Mouse (Mus musculus) thymus, adult 2 months (tissue): ENCODE measurements around the gene Zbtb9.

Source experiments
- CTCF ChIP-seq: fragments of 200-500 bp; IDR thresholded peaks from 2 replicates; pipeline ENCODE4 v1.5.1; 2012; ENCODE audit warnings: mild to moderate bottlenecking, control low read depth, low read length, moderate library complexity, borderline replicate concordance; ENCODE audit not compliant: control insufficient read depth, poor library complexity, insufficient read depth; ENCODE audit errors: extremely low read depth
- POLR2A ChIP-seq: fragments of 200-500 bp; IDR thresholded peaks from 2 replicates; pipeline ENCODE4 v1.6.1; 2012; ENCODE audit warnings: mild to moderate bottlenecking, low read length, control low read depth, moderate library complexity; ENCODE audit not compliant: control insufficient read depth, poor library complexity, insufficient read depth; ENCODE audit errors: extremely low read depth

GRCm38 (mm10) chr17:27041787-27042055 lies 68.8 kb downstream of the Zbtb9 start:
- TF ChIP-seq CTCF (no peak), POLR2A (no peak)
